Mouse (Mus musculus) urinary bladder, postnatal 10 days (tissue): ENCODE results near the gene Cmklr1.

Experiments
- DNase-seq: peaks from one replicate; pipeline ENCODE4 v3.0.0; 2022; ENCODE audit warnings: low spot score

Cmklr1 gene

DNA sequence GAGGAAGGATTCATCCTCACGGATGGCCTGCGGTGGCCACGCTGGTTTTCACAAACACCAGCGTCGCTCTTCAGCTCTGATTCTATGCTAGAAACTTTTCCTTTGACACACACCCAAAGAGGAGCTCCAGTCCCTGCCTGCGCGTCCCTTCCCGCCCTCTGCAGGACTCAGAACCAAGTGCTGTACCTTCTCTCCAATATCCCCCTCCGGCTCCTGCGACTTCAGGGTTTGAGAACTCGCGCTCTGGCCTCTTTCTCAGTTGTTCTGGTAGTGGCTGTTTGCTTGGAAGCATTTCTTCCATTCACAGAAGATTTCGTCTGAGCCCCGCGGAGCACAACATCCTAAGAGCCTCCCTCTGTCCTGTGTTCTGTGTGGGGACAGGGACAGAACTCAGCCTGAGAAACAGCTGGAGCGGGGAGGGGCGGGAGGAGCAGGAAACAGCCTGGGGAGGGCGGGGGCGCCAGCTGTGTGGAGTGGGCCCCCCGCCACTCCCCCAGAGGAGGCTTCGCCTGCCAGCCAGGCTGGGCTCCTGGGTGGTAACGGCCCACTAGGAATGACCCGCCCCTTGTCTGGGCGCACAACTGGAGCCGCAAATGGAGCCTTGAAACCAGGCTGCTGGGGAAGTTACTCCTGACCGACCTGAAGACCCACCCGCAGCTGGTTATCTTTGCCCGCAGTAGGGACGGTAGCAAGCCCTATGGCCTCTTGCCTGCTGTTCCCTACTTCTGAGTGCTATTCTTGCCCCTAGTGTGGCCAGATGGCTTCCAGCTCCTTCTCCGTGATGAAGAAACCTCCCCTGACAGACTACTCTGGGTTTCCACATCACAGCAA lies at the start of gene Cmklr1:
Gene Cmklr1 (minus strand): TSS at position 392 of the 831 bp plus-strand sequence.
- DNase-seq, result no peak

DNA sequence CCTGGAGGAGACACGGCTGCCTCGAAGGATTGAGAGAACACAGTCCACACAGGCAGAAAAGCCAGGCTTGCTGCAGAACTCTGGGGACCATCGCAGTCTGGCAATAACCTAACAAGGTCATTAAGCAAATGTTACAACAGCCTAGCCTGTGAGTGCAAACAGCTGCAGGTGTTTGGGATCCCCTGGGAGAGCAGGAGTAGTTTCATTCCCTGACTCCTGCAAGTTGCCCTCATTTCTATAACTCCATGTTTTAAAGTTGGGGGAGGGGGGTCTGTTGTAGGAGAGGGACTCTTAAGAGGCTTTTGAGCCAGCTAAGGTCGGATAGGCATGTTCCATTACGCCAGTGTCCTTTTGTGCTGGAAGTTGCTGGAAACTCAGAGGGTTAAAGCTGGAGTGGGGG lies 44.2 kb upstream of the Cmklr1 start:
- DNase-seq, result no peak

DNA sequence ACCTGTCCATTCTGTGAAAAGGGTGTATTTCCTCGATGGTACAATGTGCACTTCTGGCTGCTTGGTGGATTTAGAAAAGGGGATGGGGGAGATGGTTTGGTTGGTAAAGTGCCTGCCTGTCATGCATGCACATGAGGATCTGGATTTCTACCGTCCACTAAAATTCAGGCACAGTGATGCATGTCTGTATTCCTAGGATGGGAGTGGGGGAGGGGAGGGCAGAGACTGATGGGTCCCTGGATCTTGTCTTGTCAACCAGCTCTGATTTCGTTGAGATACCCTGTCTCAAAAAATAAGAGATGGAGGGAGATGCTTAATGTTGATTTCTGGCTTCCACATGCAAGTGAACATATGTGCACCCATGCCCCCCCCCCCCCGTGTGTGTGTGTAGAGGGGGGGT lies 43.8 kb upstream of the Cmklr1 start:
- DNase-seq, result no peak

DNA sequence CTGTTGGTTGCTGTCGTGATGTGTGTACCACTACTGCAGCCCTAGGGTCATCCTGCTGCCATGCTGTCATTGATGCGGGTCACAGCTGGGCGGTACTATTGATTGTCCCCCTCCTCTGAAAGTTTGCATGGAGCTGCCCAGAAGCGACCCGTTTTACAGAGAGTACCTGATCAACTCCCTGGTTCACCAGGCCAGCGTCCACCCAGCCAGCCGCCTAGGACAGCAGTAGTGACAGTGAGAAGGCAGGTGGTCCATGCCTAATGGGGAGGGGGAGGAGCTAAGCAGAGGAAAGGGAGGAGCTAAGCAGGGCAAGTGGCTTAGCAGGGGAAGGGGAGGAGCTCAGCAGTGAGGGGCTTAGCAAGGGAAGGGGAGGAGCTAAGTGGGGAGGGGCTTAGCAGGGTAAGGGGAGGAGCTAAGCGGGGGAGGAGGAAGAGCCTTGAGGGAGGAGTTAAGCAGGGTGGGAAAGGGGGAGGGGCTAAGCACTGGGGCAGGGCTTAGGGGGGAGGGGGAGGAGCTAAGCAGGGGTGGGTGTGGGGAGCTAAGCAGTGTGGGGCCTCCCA lies 43.0 kb upstream of the Cmklr1 start:
- no peak for DNase-seq

DNA sequence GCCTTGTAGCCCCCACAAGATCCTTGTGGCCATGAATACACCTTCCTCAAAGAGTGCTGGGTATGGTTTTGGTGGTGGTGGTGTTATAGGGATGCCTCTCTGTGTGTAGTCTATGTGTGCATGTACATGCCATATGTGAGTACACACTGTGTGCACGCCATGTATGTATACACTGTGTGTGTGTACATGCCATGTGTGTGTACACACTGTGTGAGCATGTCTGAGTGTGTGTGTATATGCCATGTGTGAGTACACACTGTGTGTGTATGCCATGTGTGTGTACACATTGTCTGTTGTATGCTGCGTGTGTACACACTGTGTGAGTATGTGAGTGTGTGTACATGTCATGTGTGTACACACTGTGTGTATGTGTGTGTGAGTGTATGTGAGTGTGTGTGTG lies 40.6 kb upstream of the Cmklr1 start:
- no peak for DNase-seq

DNA sequence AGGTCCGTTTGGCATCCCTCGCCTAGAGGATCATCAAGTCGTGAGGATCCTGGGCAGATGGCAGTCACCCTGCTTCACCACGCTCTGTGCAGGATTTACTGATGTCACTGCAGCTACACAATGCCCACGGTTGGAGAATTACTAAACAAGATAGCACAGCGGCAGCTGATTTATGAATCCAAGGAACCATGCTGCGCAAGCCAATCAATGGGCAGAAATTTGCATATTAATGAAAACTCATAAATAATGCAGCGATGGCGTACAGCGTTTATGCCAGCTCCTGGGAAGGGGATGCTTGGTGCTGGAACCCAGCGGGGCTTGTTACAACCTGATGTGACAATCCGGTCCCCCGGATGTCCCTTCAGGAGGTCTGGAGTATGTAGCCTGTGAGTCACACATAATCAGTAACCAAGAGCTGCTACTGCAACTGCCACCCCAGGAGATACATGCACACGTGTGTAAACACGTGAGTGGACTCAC lies 39.9 kb upstream of the Cmklr1 start:
- no peak for DNase-seq

DNA sequence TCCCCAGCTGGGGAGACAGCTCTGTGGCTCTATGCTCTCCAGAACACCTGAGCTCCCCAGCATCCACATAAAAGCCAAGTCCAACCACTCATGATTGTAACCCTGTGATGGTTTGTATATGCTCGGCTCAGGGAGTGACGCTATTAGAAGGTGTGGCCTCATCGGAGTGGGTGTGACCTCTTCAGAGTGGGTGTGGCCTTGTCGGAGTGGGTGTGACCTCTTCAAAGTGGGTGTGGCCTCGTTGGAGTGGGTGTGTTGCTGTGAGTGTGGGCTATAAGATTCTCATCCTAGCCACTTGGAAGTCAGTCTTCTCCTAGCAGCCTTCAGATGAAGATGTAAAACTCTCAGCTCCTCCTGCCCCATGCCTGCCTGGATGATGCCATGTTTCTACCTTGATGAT lies 37.3 kb upstream of the Cmklr1 start:
- DNase-seq, result no peak

DNA sequence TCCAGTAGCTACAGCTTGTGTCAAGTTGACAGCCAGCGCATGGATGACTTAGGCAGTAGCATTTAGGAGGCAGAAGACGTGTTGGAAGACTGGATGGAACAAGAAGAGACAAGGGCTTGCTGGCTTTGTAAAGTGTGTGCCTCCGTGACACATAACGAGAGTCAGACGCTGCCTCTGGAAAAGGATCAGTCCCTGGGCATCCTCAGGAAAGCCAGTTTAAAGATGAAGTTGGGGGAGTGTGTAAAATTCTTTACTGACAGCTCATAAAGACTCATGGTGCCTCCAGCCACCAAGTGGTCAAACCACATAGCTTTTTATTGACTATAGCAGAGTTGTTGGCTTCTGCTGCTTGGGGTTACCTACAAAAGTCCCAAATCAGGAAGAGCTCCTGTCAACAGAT lies 35.2 kb upstream of the Cmklr1 start:
- DNase-seq, result no peak

DNA sequence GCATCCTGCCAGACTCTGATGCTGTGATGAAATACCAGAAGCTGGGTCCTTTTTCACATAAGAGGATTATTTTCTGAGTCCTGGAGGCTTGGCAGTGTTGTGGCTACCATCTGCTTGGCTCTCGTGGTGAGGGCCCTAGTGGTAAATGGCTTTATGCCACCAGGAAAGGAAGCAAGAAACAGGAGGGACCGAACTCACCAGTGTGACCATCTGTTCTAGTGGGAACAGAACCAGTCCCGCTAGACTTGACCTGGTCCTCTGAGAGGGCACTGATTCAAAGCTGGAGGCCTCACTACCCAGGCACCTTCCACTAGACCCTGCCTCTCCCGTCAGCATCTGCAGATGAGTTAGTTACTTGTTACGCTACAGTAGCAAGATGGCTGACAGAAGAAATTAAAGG lies 33.0 kb upstream of the Cmklr1 start:
- DNase-seq, result no peak

DNA sequence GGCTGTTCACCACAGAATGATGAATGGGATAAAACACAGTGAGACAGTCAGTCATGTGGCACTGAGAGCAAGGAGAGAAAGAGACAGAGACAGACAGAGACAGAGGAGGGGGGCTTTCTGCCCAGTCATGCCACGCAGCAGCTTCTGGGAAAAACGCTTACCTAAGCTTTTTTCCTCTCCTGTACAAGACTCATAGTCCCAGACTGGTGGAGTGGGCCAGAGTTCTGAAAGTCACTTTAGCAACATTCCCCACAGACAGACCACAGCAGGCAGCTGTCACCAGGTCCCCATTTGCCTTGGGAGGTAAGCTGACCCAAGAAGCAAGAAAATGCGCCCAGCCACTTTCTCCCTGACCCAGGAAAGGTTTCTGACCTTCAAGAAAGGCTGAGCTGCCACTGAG lies 32.2 kb upstream of the Cmklr1 start:
- no peak for DNase-seq

DNA sequence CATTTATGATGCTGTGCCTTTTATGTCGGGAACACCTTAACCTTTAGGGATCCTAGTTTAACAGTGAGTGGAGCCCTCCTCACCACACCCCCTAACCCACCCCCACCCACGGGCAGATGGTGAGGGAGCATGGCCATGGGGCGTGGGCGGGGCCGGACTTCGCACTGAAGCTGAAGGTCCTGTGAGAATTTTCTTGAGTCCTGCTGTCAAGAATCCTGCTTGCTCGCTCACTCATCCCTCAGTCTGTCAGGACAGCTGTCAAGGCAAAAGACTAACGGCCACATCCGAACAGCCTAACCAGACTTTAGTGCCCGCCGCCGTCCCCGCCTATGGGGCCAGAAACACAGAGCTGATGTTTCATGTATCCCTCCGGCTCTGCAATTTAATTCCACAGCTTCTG lies 31.0 kb upstream of the Cmklr1 start:
- no peak for DNase-seq

DNA sequence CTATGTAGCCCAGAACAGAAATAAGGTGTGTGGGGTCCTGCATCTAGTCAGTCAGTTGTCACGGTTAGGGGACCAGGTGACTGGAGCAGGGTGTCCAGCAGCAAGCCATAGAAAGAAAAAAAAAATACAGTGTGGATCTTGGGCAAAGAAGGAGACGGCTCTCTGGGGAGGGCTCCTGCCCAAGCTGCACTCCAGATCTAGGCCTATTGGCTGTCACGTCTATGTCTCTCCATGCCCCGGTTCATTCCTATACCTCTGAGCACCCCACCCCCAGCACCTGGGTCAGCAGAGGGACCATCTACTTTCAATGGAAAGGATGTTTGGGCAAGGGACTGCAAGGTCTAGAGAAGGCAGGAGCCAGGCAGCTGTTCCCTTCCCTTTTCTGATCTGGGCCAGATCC lies 29.3 kb upstream of the Cmklr1 start:
- no peak for DNase-seq

DNA sequence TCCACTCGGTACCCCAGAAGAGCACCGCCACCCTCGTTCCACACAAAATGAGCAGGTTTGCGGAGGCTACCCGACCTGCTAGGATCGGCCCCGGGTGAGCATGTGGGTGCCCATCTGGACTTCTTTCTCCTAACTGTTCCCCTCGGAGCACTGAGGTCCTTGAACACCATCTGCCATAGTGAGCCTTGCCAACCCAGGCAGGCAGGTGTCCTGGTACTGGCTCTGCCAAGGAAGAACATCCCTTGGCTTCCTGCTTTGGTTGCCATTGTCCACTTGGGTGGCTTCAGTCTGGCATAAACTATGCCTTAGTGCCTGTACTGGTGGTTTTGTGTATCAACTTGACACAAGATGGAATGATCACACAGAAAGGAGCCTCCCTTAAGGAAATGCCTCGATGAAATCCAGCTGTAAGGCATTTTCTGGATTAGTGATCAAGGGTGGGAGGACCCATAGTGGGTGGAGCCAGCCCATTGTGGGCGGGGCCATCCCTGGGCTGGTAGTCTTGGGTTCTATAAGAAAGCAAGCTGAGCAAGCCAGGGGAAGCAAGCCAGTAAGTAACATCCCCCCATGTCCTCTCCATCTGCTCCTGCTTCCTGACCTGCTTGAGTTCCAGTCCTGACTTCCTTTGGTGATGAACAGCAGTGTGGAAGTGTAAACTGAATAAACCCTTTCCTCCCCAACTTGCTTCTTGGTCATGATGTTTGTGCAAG lies 28.7 kb upstream of the Cmklr1 start:
- no peak for DNase-seq

DNA sequence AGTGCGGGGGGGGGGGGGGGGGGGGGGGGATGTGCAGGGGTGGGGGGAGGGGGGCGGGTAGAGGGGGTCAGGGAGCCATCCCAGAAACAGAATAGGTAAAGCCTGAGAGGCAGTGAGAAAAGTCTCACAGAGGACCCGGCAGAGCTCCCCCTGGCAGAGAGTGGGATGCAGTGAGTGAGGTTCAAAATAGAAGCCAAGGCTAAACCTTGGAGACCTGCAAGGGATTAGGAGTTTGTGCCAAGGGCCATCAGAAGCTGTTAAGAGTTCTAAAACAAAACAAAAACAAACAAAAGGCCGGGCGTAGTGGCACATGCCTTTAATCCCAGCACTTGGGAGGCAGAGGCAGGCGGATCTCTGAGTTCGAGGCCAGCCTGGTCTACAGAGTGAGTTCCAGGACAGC lies 27.3 kb upstream of the Cmklr1 start:
- no peak for DNase-seq

DNA sequence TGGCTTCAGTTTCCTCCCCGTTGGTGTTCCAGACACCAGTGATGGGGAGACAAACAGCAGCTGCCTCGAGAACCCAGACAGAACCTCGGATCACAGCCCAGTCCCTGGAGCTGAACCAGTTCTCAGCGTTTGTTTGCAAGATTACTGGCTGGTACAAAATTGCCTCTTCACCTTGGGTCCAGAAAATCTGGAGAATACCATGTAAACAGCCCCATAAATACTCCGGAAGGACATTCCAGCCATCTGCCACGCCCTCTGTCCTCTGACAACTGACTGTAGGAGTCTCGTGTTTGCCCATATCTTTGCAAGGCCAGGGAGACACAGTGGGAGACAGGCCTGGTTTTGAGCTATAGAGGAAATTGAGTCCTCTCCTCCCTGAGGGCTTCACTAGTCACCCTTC lies 24.6 kb upstream of the Cmklr1 start:
- no peak for DNase-seq

DNA sequence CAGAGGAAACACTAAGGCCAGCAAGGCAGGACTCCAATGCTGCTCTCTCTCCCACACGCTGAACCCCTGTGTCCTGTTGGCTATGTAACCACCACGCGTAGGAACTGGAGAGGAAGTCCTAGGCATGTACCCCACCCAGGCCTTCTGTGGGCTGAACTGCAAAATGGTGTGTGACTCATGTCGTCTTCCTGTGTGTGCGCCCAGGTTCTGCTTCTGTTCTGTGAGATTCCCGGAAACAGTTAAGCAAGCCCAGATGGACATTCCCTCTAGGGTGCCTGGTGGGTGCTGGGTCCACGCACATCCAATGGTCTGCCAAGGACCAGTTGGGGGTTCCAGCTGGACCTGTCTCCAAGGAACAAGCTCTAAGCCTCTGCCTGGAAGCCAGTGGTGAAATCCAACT lies 22.2 kb upstream of the Cmklr1 start:
- DNase-seq, result no peak

DNA sequence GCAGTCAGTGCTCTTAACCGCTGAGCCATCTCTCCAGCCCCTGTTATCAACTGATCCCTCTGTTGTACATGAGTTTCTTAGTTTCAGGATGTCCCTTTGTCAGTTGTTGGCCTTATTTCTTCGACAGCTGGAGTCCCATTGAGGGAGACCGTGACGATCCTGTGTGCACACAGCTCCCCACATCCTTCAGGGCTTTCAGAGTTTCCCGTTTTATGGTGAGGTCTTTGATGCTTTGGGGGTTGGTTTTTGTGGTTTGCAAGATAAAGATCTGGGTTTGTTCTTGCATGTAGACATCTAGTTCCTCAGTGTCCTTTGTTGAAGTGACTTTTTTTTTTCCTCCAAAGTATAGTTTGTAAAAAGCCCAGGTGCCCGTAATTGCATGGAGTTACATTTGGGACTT lies 20.4 kb upstream of the Cmklr1 start:
- DNase-seq, result no peak

DNA sequence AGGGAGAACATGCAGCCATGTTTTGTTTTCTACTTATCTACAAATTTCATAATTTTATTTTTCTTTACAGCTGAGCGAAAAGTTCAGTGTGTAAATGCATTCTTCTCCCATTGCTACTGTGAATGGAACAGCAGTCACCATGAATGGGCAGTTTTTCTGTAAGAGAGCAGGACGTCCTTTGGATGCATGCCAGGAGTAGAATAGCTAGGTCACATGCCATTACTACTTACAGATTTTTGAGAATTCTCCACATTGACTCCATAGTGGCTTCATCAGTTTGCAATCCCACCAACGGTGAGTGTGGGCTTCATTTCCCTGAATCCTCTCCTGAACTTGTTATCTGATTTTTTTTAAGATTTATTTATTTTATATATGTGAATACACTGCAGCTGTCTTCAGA lies 19.9 kb upstream of the Cmklr1 start:
- DNase-seq, result no peak

DNA sequence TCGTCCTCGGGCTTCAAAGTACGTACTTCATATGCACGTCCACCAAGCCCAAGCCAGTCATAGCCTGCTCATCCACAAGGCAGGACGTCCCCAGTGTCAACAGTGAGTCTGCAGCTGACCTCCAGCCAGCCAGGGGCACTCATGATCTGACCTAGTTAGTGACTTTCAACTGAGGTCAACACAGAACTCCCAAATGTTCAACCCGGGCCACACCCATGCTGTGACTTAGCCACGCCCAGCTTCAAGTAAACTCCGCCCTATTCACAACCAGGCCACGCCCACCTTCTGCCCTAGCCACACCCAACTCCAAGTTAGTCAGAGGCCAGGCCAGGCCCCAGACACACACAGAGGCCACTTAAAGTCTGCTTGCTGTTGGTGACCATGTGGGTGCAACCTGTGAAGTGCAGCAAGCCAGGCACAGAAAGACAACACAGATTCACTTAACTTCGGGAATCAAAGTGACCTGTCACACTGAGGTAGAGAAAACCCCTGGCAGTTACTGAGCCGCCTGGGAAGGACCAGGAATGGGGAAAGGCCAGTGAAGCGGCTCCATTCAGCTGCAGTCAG lies 14.5 kb upstream of the Cmklr1 start:
- DNase-seq, result no peak

DNA sequence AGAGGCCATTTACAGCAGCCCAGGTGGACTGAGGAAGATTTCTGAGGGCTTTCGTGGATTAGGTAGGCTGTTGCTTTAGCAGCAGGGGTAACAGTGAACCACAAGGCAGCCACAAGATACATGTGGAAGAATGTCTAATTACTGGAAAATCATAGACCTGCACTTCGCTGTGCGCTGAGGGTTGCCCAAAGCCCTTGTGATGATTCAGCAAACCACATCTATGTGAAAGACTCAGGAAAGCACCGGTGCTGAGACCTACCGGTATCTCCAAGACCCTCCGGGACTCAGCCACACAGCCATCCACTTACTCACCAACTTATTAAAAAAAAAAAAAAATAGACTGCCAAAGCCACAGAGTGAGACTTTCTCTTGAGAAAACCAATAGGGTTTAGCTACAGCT lies 13.9 kb upstream of the Cmklr1 start:
- no peak for DNase-seq

DNA sequence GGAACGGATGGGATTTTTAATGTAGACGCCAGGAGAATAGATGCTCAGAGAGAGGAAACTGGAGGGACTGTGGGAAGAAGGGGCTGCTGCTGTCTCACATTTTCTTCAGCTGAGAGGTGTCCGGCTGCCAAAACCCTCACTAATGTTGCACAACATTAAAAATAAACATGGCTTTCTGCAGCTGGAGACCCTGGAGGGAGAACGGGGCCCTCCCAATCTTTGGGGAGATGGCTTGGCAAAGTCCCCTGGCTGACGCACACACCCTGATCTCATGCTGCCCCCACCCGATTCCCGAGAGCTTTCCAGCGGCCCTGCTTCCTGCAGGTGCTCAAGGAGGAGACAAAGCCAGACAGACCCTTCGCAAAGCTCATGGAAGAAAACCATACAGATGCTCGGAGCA lies 10.6 kb upstream of the Cmklr1 start:
- DNase-seq, result no peak

DNA sequence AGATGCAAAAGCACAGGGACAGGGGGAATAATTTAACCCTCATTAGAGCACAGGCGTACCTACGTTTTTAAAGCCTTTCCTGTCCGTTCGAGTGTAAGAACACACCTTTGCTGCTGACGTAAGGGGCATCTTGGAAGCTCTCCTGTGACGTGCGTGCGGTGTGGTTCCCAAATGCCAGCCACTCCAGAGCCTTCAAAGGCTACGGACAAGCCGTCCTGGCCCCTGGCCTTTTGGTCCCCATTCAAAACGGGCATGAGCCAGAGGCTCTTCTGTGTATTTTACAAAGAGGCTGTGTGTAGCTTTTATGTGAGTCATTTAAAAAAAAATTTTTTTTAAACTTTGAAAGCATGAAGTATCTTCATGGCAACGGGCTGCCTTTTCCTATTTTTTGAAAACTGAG lies 4.6 kb upstream of the Cmklr1 start:
- DNase-seq, result no peak

DNA sequence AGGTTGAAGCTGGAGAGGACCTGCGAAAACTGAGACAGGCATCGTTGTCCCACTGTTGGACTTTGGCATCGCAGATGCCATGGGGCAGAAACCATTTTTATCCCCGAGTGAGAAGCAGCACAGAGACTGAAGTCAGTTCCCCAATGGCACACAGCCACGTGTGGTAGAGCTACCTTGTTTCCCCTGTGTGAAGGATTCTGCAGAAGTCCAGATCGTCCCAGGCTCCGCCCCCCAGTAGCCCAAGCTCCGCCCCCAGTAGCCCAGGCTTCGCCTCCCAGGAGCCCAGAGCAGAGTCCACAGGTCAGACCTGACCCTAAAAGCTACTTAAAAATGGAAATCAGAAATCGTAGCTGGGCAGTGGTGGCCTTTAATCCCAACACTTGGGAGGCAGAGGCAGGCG lies 4.0 kb upstream of the Cmklr1 start:
- DNase-seq, result no peak
